Mouse (Mus musculus): ENCODE results near the gene Gon4l.
"Not testable (repeated sequence)": the region's sequence is repeated elsewhere in the genome, so short reads cannot be mapped to it uniquely, and the experiment has no call there.

Gene Gon4l

DNA sequence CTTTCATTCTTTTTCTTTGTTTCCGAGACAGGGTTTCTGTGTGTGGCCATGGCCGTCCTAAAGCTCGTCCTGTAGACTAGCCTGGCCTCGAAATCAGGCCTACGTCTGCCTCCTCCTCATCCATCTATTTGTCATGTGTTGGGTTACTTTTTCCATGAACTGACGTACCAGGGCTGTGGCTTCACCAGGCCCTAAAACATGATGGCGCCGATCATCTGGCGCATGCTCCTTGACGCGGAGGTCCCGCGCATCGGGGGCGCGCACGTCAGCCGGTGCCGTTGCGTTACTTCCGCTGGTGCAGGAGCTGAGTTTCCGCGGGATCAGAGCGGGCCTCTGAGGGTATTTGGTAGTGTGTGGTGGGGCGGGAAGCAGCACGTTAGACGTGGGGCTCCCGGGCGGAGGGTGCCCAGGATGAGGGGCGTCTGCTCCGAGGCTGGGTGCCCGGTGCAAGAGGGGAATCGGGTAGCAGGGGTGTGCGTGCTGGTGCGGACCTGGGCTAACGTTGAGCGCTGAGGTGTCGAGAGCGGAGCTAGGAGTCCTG, at the start of gene Gon4l:
Gene Gon4l (plus strand): TSS at position 281 of the 541 bp plus-strand sequence.
- DNase-seq (ENCODE audit: low read depth, low spot score), result peak; percentile 65

DNA sequence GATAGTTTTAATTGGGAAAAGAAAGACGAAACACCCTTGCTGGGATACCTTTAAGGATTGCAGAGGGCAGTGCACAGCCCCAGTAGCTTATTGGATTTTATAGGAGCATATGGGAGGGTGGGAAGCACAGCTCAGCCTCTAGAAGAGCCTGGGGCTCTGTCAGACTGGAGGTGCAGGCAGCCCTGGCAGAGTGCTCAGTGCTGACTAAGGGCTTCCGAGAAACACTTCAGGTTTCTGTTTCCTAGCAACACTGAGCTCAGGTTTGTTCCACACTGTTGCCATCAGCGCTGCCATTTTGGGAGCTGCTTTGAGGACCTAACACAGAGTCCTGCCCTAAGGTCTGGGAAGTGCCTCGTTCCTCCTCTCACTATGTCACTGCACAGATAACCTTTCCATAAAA, 48.7 kb upstream of the Gon4l start:
- DNase-seq (ENCODE audit: low read depth, low spot score), result not testable (repeated sequence)

GRCm38 (mm10) chr3:88786805-88787204, 48.2 kb upstream of the Gon4l start:
- DNase-seq (ENCODE audit: low read depth, low spot score), result not testable (repeated sequence)

DNA sequence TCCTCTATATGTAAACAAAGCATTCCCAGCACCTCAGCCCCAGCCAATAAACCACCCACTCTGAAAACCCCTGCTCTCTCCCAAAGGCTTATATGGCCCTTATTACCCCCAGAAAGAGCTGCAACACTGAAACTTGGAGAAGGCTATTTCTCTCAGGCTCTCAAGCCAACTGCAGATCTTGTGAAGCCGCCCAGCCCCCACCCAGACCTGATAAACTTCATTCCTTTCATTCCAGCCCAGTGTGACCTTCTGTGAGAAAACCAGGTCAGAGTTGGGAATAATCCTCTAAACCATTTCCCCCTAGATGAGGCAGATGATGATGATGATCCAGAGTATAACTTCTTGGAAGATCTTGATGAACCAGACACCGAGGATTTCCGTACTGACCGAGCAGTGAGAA, 47.0 kb upstream of the Gon4l start:
- not testable (repeated sequence) for DNase-seq (ENCODE audit: low read depth, low spot score)

- peak; percentile 39 for DNase-seq (ENCODE audit: low read depth, low spot score)
Observed at GRCm38 (mm10) chr3:88797507-88797906, 37.5 kb upstream of the Gon4l start.

- no peak for DNase-seq (ENCODE audit: low read depth, low spot score)
Observed at GRCm38 (mm10) chr3:88803910-88804540, 31.0 kb upstream of the Gon4l start.

- no peak for DNase-seq (ENCODE audit: low read depth, low spot score)
Observed at GRCm38 (mm10) chr3:88825710-88826109, 9.3 kb upstream of the Gon4l start.

DNA sequence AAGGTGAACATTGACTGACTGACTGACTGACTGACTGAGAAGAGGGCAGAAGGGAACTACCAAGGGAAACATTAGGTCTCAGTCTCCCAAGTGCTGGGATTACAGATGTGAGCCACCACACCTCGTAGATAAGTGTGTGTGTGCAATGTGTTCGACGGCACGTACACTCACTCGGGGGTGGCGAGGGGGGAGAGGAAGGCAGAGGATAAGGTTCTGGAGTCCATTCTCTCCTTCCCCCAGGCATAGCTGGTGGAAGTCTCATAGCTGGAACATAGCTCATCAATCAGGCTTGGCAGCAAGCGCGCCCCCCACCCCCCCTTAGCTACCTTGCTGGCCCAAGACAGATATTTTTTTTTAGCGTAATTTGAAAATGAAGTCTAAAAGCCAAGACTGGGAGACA, 7.8 kb upstream of the Gon4l start:
- no peak for DNase-seq (ENCODE audit: low read depth, low spot score)

- DNase-seq (ENCODE audit: low read depth, low spot score), result not testable (repeated sequence)
Observed at GRCm38 (mm10) chr3:88831177-88832121, 3.6 kb upstream of the Gon4l start.

GRCm38 (mm10) chr3:88832388-88832787, 2.6 kb upstream of the Gon4l start:
- not testable (repeated sequence) for DNase-seq (ENCODE audit: low read depth, low spot score)

DNA sequence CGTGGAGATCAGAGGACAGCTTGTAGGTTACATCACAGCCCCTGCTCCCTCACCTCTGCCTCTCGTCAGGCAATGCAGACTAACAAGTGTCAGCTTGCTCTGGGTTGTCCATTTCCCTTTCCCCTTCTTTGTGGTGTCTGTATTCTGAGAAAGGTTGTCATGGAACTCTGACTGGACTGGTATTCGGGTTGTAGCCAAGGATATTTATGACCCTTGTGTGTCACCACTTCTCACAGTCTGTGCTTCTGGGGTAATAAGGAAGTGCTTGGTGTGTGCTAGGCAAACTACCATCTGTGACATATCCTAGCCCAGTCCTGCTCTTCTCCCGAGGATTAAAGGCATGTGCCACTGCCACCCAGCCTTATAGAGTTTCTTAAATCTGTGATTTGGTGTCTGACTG, 14.1 kb downstream of the Gon4l start:
- no peak for DNase-seq (ENCODE audit: low read depth, low spot score)

DNA sequence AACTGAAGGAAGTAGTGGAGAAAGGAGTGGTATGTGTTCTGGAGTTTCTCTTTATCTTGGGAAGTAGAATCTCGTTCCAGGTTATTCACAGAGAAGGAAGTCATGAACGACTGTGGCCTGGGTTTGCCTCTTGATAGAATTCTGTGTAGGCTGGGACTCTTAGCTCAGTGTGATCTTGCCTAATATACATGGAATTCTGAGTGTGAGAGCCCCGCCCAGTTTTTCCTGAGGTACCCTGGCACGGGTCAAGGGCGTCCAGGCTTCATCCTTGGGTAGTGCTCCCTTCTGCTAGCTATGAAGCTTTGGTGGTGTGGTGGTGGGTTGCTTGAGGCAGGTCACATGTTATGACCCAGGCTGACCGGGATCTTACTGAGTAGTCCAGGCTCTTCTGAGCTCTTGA, 20.8 kb downstream of the Gon4l start:
- no peak for DNase-seq (ENCODE audit: low read depth, low spot score)

DNA sequence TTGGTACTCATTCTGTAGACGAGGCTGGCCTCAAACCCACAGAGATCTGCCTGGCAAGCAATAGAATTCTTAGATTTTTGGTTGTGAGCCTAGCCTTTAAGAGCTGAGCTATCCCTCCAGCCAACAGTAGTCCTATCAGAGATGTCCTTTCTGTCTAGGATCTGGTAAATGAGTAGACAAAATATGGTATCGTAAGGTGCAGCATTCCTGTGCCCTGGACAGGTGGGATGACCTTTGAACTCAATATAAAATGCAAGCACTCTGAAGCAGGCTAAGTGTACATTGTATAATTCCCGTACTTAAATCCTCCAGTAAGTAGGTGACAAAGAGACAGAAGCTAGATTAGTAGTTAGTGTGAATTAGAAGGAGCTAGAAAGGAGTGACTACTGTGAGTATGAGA, 27.1 kb downstream of the Gon4l start:
- DNase-seq (ENCODE audit: low read depth, low spot score), result no peak

GRCm38 (mm10) chr3:88866735-88867134, 31.7 kb downstream of the Gon4l start:
- DNase-seq (ENCODE audit: low read depth, low spot score), result not testable (repeated sequence)

- not testable (repeated sequence) for DNase-seq (ENCODE audit: low read depth, low spot score)
Observed at GRCm38 (mm10) chr3:88867177-88867576, 32.1 kb downstream of the Gon4l start.

GRCm38 (mm10) chr3:88868449-88868848, 33.4 kb downstream of the Gon4l start:
- not testable (repeated sequence) for DNase-seq (ENCODE audit: low read depth, low spot score)

DNA sequence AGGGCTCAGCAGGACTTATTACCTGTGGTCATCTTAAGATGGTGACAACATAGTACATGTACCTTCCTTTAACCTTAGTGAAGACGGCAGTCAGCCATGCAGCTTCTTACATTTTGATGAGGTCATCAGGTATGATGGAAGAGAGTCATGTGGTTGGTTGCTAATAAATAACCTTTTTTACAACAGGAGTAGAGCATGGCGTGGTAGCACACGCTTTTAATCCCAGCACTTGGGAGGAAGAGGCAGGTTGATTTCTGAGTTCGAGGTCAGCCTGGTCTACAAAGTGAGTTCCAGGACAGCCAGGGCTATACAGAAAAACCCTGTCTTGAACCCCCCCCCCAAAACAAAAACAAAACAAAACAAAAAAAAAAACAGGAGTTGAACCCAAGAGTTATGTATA, 47.5 kb downstream of the Gon4l start:
- DNase-seq (ENCODE audit: low read depth, low spot score), result not testable (repeated sequence)

- DNase-seq (ENCODE audit: low read depth, low spot score), result not testable (repeated sequence)
Observed at GRCm38 (mm10) chr3:88893011-88893410, 58.0 kb downstream of the Gon4l start.

GRCm38 (mm10) chr3:88904803-88905202, 69.8 kb downstream of the Gon4l start:
- no peak for DNase-seq (ENCODE audit: low read depth, low spot score)

DNA sequence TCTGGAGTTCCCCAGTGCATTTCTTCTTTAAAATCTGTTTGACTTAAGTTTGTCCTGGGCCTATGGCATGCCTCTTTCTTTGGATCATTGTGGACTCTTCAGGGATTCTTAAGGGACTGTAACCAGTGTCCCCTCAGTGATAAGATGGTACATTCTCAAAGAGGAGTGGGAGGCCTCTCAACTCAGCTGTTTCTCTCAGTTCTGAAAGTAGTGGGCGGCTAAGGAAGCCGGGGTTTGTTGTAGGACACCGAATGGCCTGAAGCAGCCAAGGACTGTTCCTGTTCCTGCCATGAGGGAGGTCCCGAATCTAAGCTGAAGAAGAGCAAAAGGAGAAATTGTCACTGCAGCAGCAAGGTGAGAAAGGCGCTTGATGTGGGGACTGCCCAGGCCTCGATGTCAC, 70.2 kb downstream of the Gon4l start:
- no peak for DNase-seq (ENCODE audit: low read depth, low spot score)

DNA sequence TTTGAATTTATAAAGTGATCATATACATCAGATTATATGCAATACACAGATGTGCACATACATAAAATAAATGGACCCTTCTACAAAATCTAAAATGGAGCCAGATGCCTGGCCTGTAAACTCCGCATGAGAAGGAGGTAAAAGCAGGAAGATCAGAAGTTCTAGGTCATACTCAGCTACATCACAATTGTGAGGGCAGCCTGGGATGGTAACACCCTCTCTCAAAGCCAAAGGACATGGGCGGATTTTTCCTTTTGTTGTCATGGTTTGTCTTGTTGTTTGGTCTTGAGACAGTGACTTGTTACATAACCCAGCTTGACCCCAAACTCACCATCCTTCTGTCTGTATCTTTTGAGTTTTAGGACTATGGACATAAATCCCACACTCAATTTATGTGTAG, 70.7 kb downstream of the Gon4l start:
- DNase-seq (ENCODE audit: low read depth, low spot score), result no peak

DNA sequence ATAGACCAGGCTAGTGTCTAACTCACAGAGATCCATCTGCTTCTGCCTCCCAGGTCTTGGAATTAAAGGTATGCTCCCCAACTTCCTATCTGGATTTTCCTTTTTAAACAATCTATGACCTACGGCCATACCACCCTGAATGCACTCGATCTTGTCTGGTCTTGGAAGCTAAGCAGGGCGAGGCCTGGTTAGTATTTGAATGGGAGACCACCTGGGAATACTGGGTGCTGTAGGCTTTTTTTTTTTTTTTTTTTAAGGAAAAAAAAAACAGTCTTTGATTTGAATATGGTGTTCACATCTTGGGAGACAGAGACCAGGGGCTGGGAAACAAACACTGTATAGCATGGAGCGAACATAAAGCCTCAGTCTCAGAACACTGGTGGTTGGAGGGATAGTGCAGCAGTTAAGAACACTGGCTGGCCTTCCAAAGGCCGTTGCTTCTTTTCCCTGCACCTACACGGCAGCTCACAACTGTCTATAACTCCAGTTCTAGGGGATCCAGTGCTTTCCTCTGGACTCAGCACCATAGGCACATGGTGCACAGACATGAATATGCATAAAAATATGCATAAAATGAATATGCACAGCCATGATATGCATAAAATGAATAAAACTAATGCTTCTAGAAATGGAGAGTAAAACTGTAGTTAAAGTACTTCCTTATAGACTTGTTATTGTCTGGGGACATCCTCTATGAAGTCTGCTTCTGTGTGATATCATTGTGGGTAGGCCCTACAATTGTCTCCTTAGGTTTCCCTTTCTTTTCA, 71.5 kb downstream of the Gon4l start:
- DNase-seq (ENCODE audit: low read depth, low spot score), result no peak

Measured in 3T3-L1 (cell line).